Mouse (Mus musculus) kidney, postnatal 14 days (tissue): Measurements from ENCODE around the gene Dzip1.
A peak's percentile ranks its signal among the peaks of the same experiment; 100 is the strongest.

Experiments used
- DNase-seq: peaks from one replicate; pipeline ENCODE4 v3.0.0; 2022; ENCODE audit warnings: mixed read lengths

Dzip1 gene

DNA sequence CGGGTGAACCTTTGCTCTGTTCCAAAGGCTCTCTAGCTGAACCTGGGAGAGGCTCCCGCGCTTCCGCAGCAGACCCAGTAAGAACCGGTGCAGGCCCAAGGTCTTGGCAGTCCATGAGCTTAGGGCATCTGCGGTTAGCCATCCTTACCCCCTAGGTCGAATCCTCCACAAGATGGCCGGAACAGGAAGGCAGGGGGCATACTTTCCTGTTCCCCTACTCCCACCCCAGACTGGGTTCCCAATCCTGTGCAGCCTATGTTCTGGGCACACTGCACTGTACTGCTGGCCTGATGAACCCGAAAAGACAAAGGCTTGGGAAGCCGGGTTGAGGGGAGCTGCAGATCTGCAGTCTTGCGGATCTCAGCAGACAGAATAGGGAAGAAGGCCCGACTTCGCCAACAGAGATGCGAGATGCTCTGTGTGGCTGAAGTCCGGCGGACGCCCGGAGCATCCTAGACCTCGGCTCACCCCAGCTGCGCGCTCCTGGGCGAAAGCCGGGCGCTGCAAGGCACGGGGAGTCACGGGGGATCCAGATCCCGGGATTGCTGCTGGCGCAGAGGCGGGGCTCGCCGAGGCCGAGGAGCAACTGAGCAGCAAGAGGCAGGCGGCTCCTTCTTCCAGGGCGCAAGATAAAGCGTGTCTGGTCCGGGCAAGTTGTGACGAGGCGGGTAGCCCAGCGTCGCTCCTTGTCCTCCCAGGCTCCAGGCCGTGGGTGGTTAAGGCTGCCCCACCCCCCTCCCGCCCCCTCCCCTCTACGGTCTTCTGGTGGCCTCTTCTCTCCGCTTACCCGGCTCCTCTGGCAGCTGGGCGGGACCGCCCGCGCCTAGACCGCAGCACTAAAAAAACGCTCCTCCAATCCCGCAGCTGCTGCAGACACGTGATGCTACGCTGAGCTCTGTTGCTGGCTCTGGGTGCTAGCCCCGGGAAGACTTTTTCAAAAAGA lies at the start of gene Dzip1:
TSS of gene Dzip1 (minus strand) at position 788 of the 943 bp plus-strand sequence.
- DNase-seq, result peak; percentile 78

DNA sequence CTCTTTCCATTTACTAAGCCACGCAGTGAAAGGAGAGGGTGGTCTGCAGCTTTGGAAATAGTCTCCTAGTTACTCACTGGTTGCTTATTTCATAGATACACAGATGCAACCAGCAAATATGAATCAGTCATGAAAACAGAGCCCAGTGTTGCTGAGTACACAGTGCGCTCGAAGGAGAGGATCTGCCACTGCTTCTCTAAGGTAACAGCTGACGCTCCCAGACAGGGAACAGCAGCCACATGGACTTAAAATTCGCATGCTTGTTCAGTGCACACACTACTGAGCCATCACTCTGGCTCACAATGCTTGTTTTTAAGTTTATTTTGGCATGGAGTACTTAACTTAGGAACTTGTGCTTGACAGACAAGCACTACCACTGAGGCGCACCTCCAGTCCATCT lies 47.0 kb upstream of the Dzip1 start:
- DNase-seq, result no peak

DNA sequence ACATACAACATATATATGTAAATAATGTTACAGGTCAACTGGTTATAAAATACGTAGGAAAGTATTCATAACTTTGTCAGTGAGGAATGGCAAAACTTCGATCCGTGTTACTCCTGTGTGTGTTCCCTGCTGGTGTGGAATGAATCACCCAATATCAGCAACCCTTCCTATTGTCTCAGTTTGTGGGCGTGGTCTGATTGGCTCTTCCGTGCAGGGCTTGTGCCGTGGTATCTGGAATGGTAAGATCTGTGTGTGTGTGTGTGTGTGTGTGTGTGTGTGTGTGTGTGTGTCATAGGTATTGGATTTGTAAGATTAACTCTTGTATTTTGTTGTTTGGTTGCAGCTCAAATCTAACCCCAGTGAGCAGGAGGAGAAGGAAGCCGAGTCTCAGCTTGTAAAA lies 42.4 kb upstream of the Dzip1 start:
- no peak for DNase-seq

DNA sequence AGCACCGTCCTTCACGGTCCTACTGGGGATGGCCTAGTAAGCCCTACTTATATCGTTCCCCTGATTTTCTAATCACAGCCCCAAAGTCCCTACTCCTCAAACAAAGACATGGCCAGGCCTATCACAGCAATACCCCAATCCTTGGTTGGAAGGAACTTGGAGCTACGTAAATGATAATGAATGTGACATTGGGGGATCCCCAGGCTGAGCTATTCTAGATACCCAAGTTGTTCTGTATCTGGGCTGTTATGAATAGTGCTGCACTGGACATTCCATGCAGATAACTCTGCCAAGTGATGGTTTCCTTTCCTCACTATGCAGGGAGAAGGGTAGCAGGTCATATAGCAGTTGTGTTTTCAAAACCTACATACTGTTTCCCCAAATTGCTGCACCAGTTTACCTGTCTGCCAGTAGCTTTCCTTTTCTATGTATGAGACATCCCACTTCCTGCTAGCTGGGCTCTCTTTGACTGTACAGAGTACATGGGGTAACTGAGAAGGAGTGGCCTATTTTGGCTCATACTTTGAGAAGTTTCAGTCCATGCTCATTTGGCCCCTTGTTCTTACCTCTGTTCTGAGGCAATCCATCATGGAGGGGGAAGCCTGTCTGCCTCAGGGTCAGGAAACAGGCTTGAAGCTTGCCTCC lies 40.2 kb upstream of the Dzip1 start:
- DNase-seq, result no peak

DNA sequence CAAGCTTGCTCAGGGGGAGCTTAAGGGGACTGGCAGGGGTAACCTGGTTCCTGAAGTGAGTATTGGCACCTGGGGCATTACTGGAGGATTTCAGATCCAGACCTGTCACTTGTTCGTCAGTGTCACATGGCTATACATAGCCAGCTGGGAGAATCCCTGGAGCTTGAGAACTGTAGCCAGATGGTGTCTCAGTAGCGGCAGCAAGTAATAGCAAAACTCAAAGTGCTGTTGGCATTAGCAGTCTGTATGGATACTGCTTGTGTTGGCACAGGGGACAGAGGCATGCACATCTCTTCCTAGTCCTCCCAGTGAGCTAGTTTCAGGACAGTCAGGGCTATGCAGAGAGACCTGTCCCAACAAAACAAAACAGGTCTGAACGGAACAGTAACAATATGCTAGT lies 32.8 kb upstream of the Dzip1 start:
- no peak for DNase-seq

DNA sequence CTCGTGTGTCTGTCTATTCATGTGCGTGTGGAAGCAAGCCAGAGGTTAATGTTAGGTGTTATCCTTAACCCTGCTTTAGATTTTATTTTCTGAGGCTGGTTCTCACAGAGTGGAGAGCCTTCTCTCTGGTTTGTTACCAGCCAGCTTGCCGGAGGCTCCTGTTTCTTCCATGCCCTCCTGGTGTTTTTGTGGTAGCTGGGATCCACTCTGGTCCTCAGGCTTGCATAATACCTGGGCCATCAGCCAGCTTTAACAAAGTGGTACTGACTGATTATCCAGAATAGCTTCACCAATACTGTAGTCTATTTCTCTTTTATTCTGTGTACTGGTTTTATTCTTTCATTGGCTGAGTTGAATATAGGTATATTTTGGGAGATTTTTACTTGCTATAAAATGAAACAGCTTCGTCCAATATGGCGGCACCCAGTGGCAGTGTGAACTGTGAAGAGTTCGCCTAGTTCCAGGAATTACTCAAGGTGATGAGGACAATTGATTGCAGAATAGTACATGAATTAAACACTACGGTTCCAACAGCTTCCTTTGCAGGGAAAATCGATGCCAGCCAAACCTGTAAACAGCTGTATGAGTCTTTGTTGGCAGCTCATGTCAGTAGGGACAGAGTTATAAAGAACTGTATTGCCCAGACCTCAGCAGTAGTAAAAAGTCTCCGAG lies 26.8 kb upstream of the Dzip1 start:
- DNase-seq, result no peak

DNA sequence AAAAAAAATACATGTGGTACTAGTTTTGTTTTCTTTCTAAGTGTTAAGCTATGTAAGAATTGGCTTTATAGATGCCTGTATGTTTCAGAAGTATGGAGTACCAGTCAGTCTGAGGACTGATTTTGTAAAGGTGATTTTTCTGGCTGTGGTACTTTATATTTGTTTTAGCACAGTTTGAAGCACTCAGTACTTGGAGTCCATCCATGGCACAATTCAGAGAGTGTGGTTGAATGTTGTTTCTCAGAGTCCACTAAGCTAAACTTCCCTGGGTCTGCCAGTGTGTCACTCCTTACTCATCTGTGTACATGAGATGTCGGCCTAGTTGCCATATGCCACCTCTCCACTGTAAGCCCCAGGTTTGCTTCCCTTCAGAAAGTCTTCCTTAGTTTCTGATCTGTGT lies 23.6 kb upstream of the Dzip1 start:
- no peak for DNase-seq

DNA sequence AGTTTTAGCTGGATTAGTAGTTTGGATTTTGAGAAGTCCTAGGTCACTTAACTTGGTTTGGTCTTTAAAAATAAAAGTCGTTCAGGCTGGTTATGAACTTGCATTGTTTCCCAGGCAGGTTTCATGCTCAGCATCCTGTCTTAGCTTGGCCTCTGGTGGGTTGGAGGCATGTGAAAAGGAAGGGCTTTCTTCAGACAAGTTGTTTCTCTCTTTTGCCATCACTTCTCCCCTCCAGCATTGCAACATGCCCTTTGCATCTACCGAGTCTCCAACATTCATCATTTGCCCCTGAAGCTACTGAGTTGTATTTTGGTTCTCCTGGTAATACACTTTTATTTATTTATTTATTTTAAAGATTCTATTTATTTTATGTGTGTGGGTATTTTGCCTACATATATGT lies 19.4 kb upstream of the Dzip1 start:
- DNase-seq, result no peak

DNA sequence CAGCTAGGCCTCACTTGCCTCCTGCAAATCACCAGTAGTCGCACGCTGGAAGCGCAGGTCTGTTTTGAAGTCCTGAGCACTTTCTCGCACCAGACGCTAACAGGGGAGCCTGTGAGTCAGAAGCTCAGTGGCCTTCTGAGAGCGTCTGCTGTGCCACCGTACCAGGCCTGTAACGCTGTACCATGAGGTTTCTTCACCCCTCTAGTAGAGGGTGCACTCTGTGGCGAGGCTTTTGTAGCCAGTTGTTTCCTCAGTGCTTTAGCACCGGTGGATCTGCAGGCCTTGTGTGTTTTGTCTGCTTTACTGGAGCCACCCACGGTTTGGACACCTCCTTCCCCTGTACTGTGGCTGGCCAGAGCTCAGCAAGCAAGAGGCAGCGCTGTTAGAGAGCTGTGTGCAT lies 16.8 kb upstream of the Dzip1 start:
- DNase-seq, result no peak

DNA sequence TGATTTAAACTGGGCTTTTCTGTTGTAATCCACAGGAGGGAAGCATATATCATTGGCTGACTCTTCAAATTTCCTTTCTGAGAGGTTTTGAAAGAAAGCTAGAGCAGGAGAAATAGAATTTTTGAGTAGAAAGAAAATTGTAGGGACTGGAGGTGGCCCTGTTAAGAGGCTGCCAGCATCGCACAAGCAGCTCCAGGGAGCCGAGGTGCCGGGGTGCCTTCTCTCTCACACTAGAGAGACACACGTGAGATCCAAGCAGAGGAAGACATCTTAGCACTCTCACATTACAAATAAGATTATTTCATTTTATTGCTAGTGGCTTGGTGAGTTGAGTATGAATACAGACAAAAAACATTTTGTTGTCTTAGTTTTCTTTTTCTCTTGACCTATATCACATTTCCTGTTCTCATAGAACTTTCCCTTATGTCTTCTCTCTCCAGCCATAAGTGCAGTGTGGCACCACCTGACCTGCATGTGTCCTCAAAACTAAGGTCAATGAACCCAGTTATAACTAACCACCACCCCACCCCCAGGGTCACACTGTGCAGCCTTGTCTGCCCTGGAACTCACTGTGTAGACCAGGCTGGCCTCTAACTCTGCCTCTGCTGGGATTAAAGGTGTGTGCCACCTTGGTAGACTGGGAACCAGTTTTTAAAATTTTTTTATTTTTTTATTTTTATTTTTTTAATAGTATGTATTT lies 15.7 kb upstream of the Dzip1 start:
- DNase-seq, result no peak

DNA sequence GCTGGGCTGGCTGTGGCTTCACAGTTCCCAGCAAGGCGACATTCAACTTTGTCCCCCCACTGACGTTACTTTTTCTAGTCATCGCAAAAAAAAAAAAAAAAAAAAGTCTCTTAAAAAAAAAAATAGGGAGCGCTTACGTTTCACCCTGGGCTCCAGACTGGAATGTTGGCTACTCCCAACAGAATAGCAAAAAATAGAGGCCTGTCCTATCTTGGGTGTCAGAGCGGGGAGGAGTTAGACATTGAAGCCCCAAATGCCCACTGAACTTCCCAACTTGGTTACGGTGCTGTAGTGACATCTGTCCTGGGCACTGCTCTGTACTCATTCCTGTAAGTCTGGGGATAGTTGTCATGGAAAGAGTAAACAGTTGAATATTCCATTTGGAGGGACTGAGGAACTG lies 13.3 kb upstream of the Dzip1 start:
- peak; percentile 22 for DNase-seq

DNA sequence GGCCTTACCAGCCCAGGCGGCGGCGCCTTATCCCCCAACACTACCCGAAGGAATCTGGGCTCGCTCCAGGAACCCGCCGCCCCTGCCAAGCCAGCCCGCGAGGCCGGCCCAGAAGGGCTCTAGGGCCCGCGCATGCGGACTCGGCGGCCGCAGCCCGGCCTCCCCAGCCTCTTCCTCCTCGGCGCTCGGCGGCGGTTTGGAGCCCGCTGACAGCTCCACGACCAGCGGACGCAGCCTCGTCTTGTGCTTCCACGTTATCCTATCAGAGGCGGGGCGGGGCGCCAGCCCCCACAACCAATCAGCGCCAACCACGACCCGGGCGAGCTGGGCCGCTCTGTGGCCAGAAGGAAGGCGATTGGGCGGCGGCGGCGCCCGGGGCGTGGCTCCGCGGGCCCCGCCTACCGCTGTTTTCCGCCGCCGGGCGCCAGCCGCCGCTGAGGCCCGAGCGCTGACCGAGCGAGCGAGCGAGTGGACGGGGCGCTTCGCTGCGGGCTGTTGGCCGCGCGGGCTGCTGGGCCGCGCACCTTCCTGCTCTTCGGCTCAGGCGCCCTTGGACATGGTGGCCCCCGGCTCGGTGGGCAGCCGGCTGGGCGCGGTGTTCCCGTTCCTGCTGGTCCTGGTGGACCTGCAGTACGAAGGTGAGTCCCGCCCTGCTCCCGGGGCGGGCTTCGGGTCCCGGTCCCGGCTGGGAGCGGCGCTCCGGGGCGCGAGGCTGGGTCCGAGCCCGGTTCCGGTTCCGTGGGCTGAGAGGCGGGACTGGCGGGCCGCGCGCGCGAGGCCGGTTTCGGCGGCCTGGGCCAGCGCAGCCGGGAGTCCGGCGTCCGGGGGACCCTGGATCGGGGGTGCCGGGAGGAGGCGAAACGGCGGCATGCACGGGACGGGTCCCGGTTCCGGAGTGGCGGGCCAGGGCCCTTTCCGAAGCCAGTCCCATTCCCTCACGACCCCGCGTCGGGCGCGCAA lies 12.6 kb upstream of the Dzip1 start, which contains the start of gene Dnajc3:
TSS of gene Dnajc3 (plus strand) at position 444 of the 960 bp plus-strand sequence.
- peak; percentile 100 for DNase-seq

DNA sequence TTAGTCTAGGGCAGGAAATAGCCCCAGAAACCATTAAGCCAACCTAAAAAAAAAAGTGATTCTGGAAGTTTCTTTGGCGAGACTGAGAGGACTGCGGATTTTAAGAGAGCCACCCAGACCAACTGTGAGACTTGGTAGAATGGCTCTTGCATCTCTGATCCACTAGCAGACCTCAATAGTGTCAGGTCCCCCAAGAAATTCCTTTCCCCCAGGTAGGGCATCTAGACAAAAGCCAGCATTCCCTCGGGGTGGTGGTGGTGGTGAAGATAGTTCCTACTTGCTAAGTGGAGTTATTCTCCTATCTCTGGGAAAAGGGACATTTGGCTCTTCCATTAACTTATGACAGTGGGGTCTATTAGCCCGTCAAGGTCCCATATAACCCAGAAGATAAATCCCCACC lies 11.7 kb upstream of the Dzip1 start:
- no peak for DNase-seq

DNA sequence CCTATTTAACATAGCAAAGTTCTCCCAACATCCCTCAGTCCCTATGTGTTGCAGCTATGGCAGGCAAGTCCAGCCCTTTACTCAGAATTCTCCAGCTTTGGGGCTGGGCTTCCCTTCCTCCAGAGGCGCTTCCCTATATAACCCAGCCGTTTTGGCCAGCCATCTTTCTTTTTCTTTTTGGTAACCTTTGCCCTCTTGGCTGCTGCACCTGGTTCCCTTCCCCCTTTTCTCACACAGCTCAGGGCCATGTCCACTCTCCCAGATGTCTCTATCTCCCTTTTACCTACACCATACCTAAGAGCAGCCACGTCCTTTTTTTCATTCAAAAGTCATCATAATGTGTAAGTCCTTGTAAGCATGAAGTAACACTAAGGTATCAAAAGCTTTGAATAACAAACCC lies 11.0 kb upstream of the Dzip1 start:
- no peak for DNase-seq

DNA sequence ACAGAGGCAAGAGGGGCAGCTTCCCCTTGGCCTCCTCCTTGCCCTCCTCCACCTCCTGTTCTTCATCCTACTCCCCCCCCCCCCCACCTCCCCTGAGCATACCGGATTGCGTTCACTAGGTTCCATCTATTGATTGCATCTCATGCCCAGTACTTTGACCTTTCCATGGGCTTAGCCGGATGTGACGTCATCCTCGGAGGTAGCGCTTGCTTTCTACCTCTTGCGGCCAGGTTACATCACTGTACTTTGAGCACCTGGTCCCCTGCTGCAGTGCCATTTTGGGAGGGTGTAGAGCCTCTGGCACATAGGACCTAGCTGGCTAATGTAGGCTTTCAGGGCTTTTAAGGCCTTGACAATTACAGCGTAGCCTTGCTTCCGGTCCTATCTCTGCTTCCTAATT lies 9.4 kb upstream of the Dzip1 start:
- DNase-seq, result no peak

DNA sequence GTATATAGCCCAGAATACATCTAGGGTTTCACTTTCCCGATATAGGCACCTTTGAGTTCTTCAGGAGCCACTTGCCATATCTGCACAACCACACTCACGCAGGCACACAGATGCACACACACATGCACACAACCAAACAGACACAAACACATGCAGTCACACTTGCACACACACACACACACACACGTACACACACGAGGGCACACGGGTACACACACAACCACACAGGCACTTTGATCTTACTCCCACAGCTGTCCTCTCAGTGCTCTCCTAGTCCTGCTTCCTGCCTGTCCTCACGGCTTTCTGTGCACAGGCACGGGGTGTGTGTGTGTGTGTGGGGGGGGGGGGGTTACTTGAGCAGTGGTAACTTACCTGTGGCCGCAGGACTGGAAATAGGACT lies 7.7 kb upstream of the Dzip1 start:
- no peak for DNase-seq

DNA sequence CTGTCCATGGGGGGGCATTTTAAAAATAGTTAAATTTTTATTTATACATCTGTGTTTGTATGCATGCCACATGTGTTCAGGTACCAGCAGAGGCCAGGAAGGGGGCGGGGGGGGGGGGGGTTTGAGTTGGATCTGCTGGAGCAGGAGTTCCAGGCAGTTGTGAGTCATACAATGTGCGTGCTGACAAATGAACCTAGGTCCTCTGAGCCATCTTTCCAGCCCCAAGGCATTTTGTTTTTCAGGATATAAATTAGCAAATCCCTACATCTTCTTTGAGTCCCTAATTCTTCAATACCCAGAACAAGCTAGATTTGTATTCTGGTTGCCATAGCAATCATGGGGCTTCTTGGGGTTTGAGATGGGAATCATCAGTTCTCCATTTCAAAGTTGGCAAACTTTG lies 5.9 kb upstream of the Dzip1 start:
- DNase-seq, result no peak

DNA sequence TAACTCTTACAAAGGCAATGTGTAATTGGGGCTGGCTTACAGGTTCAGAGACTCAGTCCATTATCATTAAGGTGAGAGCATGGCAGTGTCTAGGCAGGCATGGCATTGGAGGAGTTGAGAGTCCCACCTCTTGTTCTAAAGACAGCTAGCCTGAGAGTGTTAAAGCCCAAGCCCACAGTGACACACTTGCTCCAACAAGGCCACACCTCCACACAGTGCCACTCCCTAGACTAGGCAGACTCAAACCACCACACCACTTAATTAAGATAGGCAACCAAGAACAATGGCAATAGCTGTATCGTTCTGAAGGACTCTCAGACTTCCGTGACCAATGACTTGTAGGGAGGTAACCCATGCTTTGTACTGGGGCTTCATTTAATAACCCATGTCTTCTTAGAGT lies 5.5 kb upstream of the Dzip1 start:
- DNase-seq, result no peak

DNA sequence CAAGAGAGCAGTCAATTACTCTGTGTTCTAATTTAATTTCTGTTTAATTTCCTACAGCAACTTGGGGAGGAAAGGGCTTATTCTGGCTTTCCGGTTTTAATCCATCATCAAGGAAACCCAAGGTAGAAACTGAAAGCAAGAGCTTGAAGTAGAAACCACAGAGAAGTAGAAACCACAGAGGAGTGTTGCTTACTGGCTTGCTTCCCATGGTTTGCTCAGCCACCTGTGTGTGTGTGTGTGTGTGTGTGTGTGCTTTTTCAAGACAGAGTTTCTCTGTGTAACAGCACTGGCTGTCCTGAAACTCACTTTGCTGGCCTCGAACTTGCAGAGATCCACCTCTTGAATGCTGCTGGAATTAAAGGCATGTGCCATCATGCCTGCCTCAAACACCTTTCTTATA lies 4.5 kb upstream of the Dzip1 start:
- no peak for DNase-seq

DNA sequence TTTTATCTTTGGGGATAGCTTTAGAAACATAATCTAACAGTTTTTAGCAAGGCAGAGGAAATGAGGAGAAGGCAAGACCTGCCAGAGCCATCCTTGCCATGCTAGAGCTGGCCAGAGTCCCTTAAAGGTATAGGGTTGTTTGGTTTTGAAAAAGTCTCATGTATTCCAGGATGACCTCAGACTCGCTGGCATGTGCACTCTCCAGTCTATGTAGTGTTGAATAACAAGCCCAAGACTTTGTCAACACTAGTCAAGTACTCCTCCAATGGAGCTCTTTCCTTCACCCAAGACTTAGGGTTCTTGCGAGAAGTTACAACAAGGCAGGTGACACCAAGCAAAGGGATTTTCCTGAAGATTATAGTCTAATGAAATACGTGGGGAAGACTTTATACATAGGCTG lies 3.3 kb upstream of the Dzip1 start:
- DNase-seq, result no peak

DNA sequence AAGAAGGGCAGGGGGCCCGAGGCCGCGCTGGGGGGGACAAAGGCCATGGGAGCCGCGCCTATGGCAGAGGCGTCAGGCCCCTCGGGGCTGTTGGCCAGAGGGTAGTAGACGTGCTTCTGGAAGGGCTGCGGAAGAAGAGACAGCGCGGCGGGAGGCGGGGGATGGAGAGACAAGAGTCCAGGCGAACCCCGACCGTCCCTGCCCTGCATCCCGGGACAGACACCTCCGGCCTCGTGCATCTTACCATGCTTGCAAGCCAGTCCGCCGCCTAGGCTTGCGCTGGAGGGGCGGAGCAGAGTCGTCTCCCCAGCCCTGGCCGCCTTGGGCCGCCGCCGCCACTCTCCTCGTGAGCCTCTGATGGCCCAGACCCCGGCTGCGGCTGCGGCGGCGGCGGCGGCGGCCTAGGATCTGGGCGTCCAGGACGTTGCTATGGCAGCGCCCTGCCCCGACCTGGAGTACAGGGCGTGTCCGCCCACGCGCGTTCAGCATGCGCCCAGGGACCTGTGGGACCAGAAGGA lies 2.5 kb downstream of the Dzip1 start:
- peak; percentile 38 for DNase-seq

DNA sequence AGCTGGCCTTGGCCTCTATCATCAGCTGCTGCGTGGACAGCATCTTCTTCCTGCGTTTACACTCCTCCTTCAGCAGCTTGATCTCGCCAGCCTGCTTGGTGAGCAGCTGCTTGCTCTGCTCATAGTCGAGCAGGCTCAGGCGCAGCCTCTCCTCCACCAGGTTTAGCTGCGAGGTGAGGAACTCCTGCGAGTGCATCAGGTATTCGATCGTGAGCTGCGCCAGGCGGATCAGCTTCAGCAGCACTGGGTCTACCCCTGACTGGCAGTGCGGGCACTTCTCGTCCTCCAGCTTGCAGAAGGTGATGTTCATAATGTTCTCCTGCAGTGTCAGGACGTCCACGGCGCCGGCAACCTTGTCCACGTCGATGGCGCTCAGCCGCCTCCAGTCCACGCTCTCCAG lies 3.0 kb downstream of the Dzip1 start:
- DNase-seq, result no peak
